Mouse (Mus musculus) MN1 (cell line): ENCODE results near the gene Pnrc1.

Experiments used
- DNase-seq: peaks from one replicate; pipeline ENCODE4 v3.0.0-alpha.2; 2016; ENCODE audit warnings: low spot score

Gene Pnrc1

DNA sequence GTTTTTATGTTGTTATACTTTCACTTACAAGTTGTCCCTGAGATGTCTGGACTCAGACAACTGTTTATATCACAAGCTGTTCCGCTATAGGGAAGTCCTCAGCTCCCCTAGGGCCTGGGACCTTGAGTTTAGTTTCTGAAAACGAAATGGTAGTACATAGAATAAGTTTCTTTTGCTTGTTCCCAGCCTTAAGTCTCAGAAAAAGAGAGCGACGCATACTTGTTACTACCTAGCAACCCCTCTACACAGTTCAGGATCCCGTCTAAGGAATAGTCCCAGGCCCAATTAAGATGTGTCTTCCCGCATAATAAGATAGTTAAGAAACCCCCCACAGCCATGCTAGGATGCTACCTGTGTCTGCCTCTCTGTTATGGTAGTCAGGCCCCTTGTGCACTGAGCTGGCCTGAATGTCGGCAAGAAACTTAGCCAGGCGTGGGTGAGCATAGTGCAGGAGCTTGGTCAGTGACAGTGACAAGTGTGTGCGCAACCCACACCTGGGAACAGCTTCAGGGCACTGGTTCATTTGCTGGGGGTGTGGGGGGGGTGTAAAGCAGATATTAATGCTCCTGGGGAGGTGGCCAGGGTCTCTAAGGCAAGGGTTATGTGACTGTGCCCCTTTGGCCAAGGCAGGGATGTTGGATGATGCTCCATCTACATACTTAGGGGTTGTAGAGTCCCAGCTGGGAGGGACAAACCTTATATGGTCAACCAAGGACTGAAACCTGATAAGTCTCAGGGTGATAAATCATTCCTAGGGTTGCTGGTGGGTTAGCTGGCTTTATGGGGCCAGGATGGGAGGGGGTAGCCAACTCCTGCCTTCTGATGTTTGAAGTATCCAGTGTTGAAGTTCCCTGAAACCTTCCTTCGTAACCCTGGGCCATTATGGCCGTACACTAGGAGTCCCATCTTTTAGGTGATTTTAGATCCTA is 19.3 kb downstream of the Pnrc1 start:
- no peak for DNase-seq

DNA sequence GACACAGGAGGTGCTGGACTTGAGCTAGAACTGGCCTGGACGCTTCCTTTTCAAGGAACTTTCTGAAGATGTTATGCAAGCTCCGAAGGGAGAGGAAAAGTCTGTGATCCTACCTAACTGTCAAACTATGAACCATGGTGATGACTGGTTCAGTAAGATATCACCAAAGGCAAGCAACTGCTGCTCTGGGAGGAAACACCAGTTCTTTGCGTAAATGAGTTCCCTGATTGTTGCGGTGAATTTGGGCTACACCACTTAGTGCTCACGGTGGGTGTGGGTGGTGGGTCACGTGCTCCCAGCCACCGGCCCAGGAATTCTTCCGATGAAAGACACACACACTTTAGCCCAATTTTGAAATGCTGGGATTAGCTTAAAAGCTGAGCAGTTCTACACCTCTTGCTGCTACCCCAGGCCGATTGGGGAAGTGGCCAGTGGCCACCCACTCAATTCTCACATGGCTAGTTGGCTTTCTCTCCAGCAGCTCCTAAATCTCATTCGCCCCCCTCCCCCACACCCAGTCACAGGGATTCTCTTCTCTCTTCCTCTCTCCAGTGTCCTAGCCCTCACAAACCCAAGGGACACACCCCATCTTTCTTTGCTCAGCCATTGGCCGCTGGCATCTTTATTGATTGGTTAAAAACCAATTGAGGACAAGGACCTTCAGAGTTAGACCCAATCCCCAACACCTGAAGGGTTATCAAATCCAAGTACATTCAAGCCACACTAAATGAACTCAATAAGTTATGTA is 24.8 kb downstream of the Pnrc1 start:
- no peak for DNase-seq

DNA sequence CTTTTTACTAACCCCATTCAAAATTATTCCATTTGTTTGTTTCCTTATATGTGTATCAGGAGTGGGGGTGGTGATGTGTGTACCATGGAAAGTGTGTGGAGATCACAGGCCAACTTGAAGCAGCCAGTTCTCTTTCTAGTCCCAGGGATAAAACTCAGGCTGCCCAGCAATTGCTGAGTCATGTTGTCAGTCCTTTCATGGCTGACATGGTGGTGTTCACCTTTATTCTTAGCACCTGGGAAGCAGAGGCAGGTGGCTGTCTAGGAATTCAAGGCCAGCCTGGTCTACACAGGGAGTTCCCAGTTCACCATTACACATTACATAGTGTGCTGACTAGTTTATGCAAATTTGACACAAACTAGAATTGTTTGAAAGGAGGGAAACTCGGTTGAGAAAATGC is 27.1 kb downstream of the Pnrc1 start:
- DNase-seq = no peak

DNA sequence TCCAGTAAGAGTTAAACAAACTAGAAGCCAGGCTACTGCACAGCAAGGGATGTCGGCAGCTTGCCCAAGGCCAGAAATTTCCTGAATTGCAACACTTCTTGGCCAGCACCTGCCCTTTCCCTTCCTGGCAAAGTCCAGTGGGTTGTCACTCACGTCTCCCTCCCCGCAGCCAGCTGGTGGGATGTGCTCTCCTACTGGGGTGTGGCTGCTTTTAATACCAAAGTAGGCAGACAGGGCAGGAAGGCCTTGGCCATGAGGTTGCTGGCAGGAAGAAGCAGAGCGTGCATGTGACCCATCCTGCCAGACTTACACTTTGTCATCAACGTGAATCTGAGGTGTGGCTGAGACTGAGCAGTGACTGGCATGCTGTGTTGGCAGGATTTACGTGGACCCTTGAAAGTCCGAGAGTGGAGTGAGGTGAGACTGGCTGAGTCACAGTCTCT is 28.6 kb downstream of the Pnrc1 start:
- DNase-seq = peak; percentile 66

DNA sequence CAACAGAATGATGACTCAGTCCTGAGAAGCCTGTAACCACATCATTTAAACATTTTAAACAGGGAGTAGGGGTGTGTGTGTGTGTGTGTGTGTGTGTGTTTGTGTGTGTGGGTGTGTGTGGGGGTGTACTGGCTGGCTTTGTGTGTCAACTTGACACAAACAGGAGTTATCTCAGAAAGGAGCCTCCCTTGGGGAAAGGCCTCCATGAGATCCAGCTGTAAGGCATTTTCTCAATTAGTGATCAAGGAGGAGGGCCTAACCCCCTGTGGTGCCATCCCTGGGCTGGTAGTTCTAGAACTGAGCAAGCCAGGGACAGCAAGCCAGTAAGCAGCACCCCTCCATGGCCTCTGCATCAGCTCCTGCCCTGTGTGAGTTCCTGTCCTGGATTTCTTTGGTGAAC is 29.7 kb downstream of the Pnrc1 start:
- DNase-seq = no peak

DNA sequence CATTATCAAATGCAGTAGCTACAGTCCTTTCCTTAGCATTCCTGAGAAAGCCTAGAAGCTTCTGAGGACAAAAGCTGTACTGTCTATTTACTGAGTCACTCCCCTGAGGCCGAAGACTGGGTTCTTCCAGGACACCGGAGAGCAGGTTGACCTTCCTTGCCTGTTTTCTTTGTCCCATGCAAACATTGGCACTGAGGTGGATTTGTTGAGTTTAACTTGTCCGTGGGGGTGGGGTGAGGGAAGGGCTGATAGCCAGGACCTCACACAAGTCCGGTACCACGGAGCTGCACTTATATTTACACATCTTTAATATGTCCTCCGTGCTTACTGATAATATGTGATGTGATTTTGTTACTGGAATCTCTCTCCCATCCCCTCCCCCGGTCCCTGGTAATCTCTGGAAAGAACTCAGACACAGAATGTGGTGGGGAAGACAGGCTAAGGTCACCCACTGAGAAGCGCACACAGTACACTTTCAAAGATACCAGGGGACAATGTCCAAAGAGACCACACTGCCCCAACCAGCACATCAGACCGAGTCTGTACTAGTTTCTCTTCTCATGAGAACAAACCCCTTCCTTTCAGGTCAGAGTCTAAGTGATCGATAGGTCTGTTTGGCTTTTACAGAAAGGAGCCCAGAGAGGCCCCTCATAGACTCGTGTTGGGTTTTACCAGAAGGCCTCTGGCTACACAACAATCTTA is 32.5 kb downstream of the Pnrc1 start:
- DNase-seq = no peak

DNA sequence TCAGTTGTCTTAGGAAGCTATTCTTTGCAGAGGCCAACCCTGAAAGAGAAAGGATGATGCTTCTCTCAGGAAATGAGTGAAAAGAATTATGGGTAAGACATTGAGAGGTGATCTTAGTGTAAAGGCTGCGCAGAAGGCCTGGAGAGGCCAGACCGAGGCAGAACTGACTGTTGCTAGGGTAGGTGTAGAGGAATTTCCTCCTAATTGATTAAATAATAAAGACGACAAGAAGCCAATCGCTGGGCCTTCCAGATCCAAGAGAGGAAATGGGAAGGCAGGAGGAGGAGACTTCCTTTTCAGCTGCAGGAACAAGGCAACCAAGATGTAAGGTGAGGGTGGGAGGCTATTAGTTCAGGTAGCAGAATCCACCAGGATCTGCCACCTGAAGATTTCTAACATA is 35.3 kb downstream of the Pnrc1 start:
- DNase-seq = no peak

DNA sequence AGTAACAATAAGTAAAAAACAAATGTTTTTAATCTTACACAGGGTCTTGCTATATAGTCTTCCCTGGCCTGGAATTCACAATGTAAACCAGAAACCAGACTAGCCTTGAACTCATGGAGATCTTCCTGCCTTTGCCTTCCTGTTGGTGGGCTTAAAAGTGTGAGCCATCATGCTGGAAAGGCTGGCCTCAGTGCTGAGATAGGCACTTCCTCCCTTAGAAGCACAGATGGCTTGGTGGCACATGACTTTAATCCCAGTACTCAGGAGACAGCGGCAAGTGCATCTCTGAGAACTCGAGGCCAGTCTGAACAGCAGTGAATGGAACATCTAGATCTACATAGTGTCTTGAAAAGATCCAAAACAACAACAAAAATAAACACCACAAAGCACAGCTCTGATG is 39.1 kb downstream of the Pnrc1 start:
- no peak for DNase-seq

DNA sequence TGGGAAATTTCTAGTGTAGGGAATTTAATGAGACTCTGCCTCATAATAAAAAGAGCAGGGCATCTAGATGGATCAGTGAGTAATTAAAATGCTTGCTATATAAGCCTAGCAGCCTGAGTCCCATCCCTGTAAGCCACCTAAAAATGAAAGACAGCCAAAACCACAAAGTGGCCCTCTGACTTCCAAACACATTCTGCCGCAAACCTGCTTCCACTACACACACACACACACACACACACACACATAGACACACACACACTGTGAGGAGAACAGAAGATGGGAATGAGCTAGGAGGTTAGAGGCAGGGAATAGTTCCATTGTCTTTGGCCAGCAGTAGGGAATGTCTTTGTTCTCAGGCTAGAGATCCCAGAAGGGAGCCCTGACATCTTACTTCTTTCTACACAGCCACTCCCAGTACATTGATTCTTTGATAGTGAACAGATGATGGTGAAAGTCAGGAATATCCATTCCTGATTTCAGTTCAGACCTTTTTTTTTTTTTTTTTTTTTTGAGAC is 40.2 kb downstream of the Pnrc1 start:
- no peak for DNase-seq

DNA sequence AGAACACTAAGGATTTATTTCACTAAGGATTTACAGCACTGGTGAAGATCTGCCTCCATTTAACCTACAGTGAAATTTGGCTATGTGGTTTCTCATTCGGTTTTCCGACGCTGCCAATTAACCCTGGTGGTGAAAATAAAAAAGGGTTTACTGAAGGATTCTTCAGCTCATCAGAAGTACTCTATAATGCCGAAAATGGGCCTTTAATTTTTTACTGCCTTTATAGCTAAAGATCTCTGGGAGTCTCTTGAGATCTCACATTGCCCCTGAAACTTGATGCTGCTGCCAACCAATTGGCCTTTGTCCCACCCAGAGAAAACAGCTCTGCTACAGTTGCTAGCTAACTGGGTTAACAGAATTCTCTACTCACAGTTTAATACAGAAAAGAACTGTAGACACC is 41.0 kb downstream of the Pnrc1 start:
- DNase-seq = no peak

DNA sequence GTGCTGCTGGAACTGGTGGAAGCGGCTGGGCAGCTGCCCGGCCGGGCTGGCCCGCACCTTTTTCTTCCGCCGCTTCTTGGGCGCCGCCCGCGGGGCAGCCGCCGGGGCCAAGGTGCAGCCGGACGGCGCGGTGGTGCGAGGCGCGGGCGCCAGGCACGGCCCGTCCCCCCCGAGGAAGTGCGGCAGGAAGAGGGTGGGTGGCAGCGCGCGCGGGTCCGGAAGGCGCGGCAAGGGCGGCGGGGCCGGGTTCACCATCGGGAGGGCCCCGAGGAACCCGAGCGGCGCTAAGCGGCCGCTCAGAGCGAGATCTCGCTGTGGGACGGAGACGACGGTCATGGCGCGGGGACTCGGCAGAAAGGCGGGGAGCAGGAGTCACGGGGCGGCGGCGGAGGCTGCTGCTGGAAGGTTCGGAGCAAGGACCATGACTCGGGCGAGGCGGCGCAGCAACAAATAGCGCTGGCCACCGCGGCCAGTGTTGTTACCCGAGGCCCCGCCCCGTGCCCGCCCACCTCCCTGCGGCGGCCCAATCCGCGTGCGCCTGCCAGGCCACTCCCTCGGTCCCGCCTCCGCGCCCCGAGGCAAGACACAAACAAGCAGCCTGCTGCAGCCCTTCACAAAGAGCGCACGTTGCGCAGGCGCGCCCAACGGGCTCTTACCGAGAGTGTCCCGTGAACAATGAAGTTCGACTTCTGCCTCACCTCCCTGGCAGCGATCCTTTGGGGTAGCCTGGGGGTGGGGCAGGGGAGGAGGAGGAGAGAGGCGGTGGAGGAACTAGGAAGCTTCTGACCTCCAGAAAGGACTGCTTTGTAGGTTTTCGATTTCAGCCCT is 41.7 kb downstream of the Pnrc1 start:
- peak; percentile 97 for DNase-seq

DNA sequence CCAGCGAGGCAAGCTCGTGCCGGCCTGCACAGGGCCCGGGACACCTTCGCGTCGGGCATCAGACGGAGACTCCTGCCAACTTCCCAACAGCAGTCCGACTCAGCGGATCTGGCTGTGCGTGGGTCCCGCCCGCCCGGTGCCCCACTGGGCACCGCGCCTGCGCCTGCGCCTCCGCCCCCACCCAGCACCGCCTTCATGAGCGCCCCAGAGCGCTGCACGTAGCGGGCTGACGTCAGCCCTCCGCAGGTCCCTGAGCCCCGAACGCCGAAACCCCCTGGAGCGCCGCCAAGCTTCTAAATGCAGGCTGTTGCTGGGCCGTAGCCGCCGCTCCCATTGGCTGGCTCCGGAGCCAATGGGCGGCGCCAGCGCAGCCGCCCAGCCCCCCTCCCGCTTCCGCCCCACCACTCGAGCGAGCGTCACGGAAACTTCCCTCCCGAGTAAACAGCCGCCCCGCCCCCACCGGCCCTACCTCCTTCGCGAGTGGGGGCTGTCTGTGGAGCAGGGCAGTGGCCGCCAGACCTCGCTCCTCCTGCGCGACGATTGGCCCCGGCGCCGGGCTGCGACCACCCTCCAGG is 42.4 kb downstream of the Pnrc1 start:
- DNase-seq = peak; percentile 98

DNA sequence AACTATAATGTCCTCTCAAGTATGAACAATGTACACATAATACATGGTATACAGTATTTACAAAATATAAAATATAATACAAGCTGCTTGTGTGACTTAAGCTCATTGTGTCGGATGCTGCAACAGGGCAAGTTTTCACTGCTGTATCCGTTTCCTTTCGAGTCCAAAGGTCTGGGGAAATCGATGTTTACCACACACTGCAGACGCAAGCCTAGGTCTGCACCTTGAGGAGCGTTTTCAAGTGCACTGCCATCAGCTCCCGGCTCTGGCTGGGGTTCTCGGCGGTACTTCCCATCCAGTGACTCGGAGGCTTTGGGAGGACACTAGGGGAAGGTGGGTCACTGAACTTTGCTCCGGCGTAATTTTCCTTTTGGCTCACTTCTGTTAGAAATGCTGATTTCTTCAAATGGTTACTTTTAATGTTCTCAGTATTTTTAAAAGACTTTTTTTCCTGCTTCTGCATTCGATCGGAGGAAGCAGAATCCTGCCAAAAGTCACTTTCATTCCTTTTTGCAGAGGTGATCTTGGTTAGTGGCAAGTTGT is 44.0 kb downstream of the Pnrc1 start:
- DNase-seq = no peak

DNA sequence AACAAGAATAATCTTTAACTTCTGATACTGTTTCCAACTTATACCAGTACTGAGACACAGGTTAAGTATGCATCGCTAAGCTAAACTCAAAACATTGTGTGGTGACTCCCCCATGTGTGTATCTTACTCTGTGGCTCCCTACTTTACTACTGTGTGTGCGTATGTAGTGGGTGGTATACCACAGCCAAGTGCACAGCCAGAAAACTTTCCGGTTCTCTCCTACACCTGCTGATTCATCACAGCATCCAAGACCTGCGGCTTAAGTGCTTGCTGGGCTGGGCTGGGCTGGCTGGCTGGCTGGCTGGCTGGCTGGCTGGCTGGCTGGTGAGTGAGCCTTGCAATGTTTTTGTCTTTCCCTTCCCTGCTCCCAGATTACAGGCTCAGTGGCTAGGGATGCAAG is 46.0 kb downstream of the Pnrc1 start:
- no peak for DNase-seq

DNA sequence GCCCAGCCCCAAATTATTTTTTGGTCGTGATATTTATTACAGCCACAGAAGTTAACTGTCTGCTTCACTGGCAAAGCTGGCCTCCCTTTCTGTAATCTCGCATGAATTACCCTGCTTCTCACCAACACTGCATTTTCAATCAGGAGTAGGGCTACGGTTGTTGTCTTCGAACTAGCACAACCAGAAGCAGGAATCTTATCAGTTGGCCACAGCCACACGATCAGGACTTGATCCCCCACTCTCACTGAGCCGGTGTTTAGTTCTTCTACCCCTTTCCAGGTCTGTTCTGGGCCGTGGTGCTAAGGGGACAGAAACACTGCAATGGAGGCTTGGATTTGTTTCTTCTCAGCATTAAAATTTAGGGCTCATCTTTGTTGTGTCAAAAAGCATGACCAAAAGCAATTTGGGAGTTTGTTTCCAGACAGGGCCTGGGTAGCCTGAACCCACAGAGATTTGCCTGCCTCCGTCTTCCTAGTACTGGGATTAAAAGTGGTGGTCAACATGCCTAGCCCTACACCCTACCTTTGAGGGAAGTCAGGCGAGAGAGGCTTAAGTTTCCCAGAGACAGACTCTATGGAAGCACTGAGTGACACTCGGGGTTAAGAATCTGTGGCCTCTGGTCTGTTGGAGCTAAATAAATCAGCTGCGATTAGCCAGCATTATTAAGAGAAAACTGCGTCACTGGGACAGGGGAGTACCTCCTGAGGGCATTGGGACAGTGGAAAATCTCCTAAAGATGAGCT is 46.8 kb downstream of the Pnrc1 start:
- no peak for DNase-seq

DNA sequence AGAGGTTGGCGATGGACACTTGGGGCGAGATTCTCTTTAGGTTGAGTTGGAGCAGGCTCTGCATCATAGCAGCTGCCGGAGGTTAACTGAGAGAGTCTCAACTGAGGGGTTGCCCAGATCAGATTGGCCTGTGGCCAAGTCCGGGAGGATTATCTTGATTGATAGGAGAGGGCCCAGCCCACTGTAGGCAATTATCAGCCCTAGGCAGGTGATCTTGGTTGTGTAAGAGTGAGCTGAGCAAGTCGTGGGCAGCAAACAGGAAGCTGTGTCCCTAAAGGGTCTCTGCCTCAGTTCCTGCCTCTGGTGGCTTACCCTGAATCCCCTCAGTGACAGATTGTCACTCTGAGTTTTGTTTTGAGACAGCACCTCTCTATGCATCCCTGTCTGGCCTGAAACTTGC is 47.4 kb downstream of the Pnrc1 start:
- no peak for DNase-seq

DNA sequence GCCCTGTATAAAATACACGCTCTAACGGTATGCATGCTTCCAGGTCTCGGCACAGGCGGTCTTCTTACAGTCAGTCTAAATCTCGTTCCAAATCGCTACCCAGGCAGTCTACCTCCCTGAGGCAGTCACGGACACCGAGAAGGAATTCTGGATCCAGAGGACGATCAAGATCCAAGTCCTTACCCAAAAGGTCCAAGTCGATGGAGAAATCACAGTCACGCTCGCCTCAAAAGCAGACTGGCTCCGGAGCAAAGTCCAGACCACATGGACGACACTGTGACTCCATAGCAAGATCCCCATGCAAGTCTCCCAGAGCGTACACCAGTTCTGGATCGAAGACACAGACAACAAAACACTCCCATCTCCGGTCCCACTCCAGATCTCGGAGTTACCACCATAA is 59.1 kb downstream of the Pnrc1 start:
- DNase-seq = no peak

DNA sequence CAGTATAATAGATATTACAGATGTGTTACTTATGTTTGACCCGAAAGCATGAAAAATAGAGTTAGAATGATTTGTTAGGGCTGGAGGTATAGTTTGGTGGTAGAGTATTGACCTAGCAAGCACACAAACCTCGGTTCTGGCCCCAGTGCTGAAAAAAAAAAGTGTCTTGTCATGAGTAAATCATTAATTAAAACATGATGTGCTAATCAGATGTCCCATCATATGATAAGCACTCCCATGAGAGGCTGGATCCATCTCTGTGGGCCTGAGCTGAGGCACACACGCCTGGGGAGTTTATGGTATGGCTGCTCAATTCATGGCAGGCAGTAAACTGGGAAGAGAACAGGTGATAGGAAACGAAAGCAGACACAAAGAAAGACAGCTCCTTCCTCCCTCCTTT is 60.3 kb downstream of the Pnrc1 start:
- no peak for DNase-seq

DNA sequence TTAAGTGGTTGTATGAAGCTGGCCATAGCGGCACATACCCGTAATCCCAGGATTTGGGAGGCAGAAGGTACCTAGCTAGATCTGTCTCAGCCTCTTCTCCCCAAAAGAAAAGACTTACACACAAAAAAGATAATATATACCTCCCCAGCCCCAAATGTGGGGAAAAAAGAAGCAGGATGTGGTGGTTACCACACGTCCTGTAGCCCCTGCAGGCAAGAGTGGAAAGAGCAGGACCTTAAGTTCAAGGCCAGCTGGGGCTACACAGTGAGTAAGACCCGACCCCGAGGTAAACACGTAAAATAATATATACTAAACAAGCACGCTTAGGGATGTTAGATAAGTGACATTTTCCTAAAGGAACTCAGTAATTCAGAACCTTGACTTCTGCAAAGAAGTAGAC is 62.8 kb downstream of the Pnrc1 start:
- DNase-seq = no peak

DNA sequence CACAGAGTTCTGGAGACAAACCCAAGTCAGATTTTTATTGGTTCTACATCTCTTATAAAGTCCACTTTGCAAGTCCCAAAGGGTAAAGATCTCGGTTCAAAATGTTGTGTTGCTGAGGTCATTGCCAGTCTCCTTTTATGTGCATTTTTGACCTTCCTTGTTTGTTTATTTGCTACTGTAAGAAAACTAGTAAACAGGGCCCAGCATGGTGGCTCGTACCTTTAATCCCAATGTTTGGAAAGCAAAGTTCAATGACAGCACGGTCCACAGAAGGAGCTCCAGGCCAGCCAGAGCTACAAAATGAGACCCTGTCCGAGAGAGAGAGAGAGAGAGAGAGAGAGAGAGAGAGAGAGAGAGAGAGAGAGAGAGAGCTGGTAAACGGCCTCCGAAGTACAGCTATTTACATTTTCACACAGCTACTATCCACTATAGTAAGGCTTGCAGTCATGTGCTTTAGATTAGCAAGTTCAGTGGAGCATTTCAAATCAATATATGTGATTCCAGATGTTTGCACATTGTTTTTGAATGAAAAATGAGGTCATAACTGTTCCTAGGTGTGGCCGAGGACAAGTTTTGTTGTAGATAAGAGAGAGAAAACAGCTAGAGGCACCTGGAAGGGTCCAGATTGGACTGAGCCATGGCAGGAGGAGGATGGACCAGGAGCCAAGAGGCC is 65.8 kb downstream of the Pnrc1 start:
- no peak for DNase-seq
